In the genomic region with DNA sequence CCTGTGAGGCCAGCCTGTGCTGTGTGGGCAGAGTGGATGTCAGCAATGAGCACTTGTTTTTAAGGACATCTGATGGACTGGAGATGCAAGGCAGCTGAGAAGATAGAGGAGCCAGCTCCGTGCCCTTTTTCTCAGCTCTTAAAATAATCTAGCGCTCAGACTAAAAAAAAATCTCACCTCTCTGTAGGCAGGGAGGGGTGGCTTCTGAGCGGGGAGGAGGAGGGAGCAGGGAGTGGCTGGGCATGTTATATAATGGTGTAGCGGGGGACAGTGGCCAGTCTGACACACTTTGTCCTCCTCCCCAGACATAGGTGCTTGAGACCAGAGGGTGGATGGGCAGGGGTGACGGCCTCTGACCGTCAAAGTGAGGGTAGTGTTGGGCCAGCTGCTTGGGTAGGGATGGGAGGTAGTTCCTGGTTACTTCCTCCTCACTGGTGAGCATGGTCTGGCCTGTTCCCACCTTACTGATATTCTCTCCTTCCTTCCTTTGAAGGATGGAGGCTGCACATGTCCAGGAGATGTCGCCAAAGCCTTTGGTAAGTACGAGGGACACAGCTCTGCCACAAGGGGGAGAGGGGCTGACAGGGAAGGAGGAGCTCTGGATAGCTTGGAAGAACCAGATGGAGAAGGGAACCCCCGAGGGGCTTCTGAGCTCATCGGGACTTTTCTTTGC, we compare ENCODE assay signal across 8 mouse cellular contexts. TPM values are rescaled to one million over a fixed set of nuclear protein-coding genes. Genes with fewer than 3 reads are reported as not detected.
DNase-seq lines count a peak whose midpoint lies in the region; ATAC-seq and TF ChIP-seq lines count a peak whose summit lies in the region.

No protein-coding gene starts in this region.

- H3K27ac ChIP-seq in forebrain, embryonic 10.5 days, result peak overlapping the region; percentile 78
- peak overlapping the region; percentile 89 for H3K27ac ChIP-seq in heart, embryonic 12.5 days (ENCODE audit: poor library complexity, severe bottlenecking)
- H3K27ac ChIP-seq in kidney, embryonic 14.5 days (ENCODE audit: low read depth, low read length), result no peak overlapping the region; the same call in 1 of the 2 replicates
- H3K27ac ChIP-seq in limb, embryonic 14.5 days (replicated peaks; ENCODE audit: low read depth, low read length), result no peak overlapping the region
- H3K27ac ChIP-seq in midbrain, embryonic 16.5 days (ENCODE audit: low read length), result peak overlapping the region; percentile 85
- H3K27ac ChIP-seq in testis, adult 2 months (ENCODE audit: control insufficient read depth, insufficient read depth, low read depth, low read length), result no peak overlapping the region

- H3K4me3 ChIP-seq in forebrain, embryonic 10.5 days, result peak overlapping the region; percentile 53
- peak overlapping the region; percentile 43 for H3K4me3 ChIP-seq in heart, embryonic 12.5 days
- peak overlapping the region; percentile 32 for H3K4me3 ChIP-seq in kidney, embryonic 14.5 days (ENCODE audit: low read length)
- H3K4me3 ChIP-seq in limb, embryonic 14.5 days (replicated peaks; ENCODE audit: low read length), result peak overlapping the region; percentile 32
- H3K4me3 ChIP-seq in midbrain, embryonic 16.5 days (ENCODE audit: low read depth, low read length), result peak overlapping the region; percentile 42
- H3K4me3 ChIP-seq in testis, adult 2 months (ENCODE audit: control insufficient read depth, low read depth, low read length), result no peak overlapping the region; the same call in 1 of the 2 replicates

- peak; percentile 73 for DNase-seq in 3T3-L1 (ENCODE audit: low read depth, low spot score)
- peak; percentile 61 to 71 for DNase-seq in adrenal gland, postnatal 36 days
- peak; percentile 78 for DNase-seq in forebrain, embryonic 10.5 days (ENCODE audit: extremely low spot score, low spot score)
- peak; percentile 85 for DNase-seq in limb, embryonic 14.5 days (ENCODE audit: low spot score)

- WGBS in forebrain, embryonic 10.5 days, result 28% methylated on average over 10 of the region's 10 CpGs
- WGBS in heart, embryonic 12.5 days, result 18% methylated on average over 10 of the region's 10 CpGs
- 28% methylated on average over 10 of the region's 10 CpGs for WGBS in kidney, embryonic 14.5 days
- WGBS in limb, embryonic 14.5 days, result 25% methylated on average over 10 of the region's 10 CpGs
- WGBS in midbrain, embryonic 16.5 days, result 27% methylated on average over 10 of the region's 10 CpGs

- peak overlapping the region; percentile 77 for H3K4me2 ChIP-seq in heart, embryonic 12.5 days
- peak overlapping the region; percentile 70 for H3K4me2 ChIP-seq in kidney, embryonic 14.5 days (replicated peaks; ENCODE audit: low read depth, low read length)
- H3K4me2 ChIP-seq in limb, embryonic 14.5 days (replicated peaks; ENCODE audit: low read depth, low read length, severe bottlenecking), result peak overlapping the region; percentile 55
- peak overlapping the region; percentile 81 for H3K4me2 ChIP-seq in midbrain, embryonic 16.5 days (ENCODE audit: low read length)

- peak; percentile 57 for ATAC-seq in heart, embryonic 12.5 days (ENCODE audit: insufficient number of reproducible peaks, low FRiP score)
- peak; percentile 88 for ATAC-seq in kidney, embryonic 14.5 days (ENCODE audit: low FRiP score, low TSS enrichment)
- peak; percentile 89 for ATAC-seq in limb, embryonic 14.5 days (ENCODE audit: low FRiP score, low read depth)
- ATAC-seq in midbrain, embryonic 16.5 days, result peak; percentile 96

- TF ChIP-seq CTCF in testis, adult 2 months (IDR thresholded peaks at IDR 0.05; ENCODE audit: control insufficient read depth, insufficient read depth, insufficient replicate concordance, low read depth, low read length), result peak; percentile 32; the same call in 1 of the 2 replicates

- peak overlapping the region; percentile 61 for H3K9ac ChIP-seq in heart, embryonic 12.5 days
- H3K9ac ChIP-seq in kidney, embryonic 14.5 days (ENCODE audit: low read depth, low read length), result peak overlapping the region; percentile 55; the same call in 1 of the 2 replicates
- peak overlapping the region; percentile 40; the same call in 1 of the 2 replicates for H3K9ac ChIP-seq in limb, embryonic 14.5 days (ENCODE audit: low read depth, low read length, severe bottlenecking)
- H3K9ac ChIP-seq in midbrain, embryonic 16.5 days (ENCODE audit: low read depth, low read length), result peak overlapping the region; percentile 70; the same call in 1 of the 2 replicates

- H3K27me3 ChIP-seq in forebrain, embryonic 10.5 days (ENCODE audit: poor library complexity, severe bottlenecking), result no peaks in the 10 kb centered on the region
- no peaks in the 10 kb centered on the region for H3K27me3 ChIP-seq in heart, embryonic 12.5 days (replicated peaks)
- no peaks in the 10 kb centered on the region for H3K27me3 ChIP-seq in kidney, embryonic 14.5 days (ENCODE audit: control insufficient read depth, insufficient read depth, low read length)
- H3K27me3 ChIP-seq in limb, embryonic 14.5 days (ENCODE audit: control insufficient read depth, insufficient read depth, low read length), result no peaks in the 10 kb centered on the region
- no peaks in the 10 kb centered on the region for H3K27me3 ChIP-seq in midbrain, embryonic 16.5 days (ENCODE audit: control insufficient read depth, insufficient read depth, low read depth, low read length)
- H3K27me3 ChIP-seq in testis, adult 2 months (ENCODE audit: control insufficient read depth, insufficient read depth, low read length), result no peaks in the 10 kb centered on the region

- no peaks in the 10 kb centered on the region for H3K9me3 ChIP-seq in forebrain, embryonic 10.5 days
- no peaks in the 10 kb centered on the region for H3K9me3 ChIP-seq in heart, embryonic 12.5 days (replicated peaks)
- no peaks in the 10 kb centered on the region for H3K9me3 ChIP-seq in kidney, embryonic 14.5 days (ENCODE audit: control insufficient read depth, low read length)
- H3K9me3 ChIP-seq in limb, embryonic 14.5 days (ENCODE audit: control insufficient read depth, low read length), result no peaks in the 10 kb centered on the region
- no peaks in the 10 kb centered on the region for H3K9me3 ChIP-seq in midbrain, embryonic 16.5 days (replicated peaks; ENCODE audit: control insufficient read depth, low read length, poor library complexity, severe bottlenecking)

- H3K36me3 ChIP-seq in forebrain, embryonic 10.5 days (replicated peaks), result no peaks in the 10 kb centered on the region
- H3K36me3 ChIP-seq in heart, embryonic 12.5 days, result peaks cover 48% of the 10 kb centered on the region
- H3K36me3 ChIP-seq in kidney, embryonic 14.5 days (ENCODE audit: control insufficient read depth, insufficient read depth, low read length), result no peaks in the 10 kb centered on the region
- H3K36me3 ChIP-seq in limb, embryonic 14.5 days (ENCODE audit: control insufficient read depth, insufficient read depth, low read length), result no peaks in the 10 kb centered on the region
- H3K36me3 ChIP-seq in midbrain, embryonic 16.5 days (ENCODE audit: control insufficient read depth, insufficient read depth, low read length), result no peaks in the 10 kb centered on the region
- H3K36me3 ChIP-seq in testis, adult 2 months (ENCODE audit: control insufficient read depth, insufficient read depth, low read length), result no peaks in the 10 kb centered on the region

- H3K4me1 ChIP-seq in forebrain, embryonic 10.5 days, result peaks cover 15% of the 10 kb centered on the region
- H3K4me1 ChIP-seq in heart, embryonic 12.5 days (replicated peaks), result peaks cover 58% of the 10 kb centered on the region
- H3K4me1 ChIP-seq in kidney, embryonic 14.5 days (ENCODE audit: control insufficient read depth, insufficient read depth, low read length), result peaks cover 4% of the 10 kb centered on the region; the same call in 1 of the 2 replicates
- 0 out of 2 replicates have a peak, but pooled peaks cover 3% of the 10 kb centered on the region for H3K4me1 ChIP-seq in limb, embryonic 14.5 days (ENCODE audit: control insufficient read depth, insufficient read depth, low read length)
- H3K4me1 ChIP-seq in midbrain, embryonic 16.5 days (ENCODE audit: control insufficient read depth, insufficient read depth, low read length), result 0 out of 2 replicates have a peak, but pooled peaks cover 2% of the 10 kb centered on the region
- no peaks in the 10 kb centered on the region for H3K4me1 ChIP-seq in testis, adult 2 months (ENCODE audit: control insufficient read depth, insufficient read depth, low read length)

- peak; percentile 18; the same call in 1 of the 2 replicates for TF ChIP-seq POLR2A in limb, embryonic 14.5 days (IDR thresholded peaks at IDR 0.05; ENCODE audit: borderline replicate concordance, extremely low read depth, insufficient read depth, insufficient read length)
- no peak for TF ChIP-seq POLR2A in testis, adult 2 months (IDR thresholded peaks at IDR 0.05; ENCODE audit: control insufficient read depth, low read depth, low read length)

RNA-seq across cellular contexts. Expression of a gene that starts 31.4 kb away (rescaled TPM):
- 10 to 100 TPM; 16.9 to 34.3 TPM for total RNA-seq in adrenal gland, postnatal 36 days (2021)
- 27.3 and 31.5 TPM in 2 replicates for polyA plus RNA-seq in forebrain, embryonic 10.5 days (2016; fragmentation: Nextera tagmentation; extraction: Ambion mirVana)
- 165 and 166 TPM in 2 replicates for polyA plus RNA-seq in heart, embryonic 12.5 days (2016; fragmentation: Nextera tagmentation; extraction: Ambion mirVana)
- 38.7 and 48.9 TPM in 2 replicates for polyA plus RNA-seq in kidney, embryonic 14.5 days (2014; fragmentation: Nextera tagmentation; extraction: Ambion mirVana)
- polyA plus RNA-seq in limb, embryonic 14.5 days (2012; rRNA removed), result 21.3 and 22.1 TPM in 2 replicates
- 27.7 and 36.8 TPM in 2 replicates for polyA plus RNA-seq in limb, embryonic 14.5 days (2014; fragmentation: Nextera tagmentation; extraction: Ambion mirVana)
- 25.0 and 33.8 TPM in 2 replicates for polyA plus RNA-seq in midbrain, embryonic 16.5 days (2015; fragmentation: Nextera tagmentation; extraction: Ambion mirVana)
- polyA plus RNA-seq in testis, adult 2 months (2012; rRNA removed), result 6.4 and 7.4 TPM in 2 replicates

Comparison
In these comparisons a context has a peak if more than half of its experiments do, and no peak if none do; other contexts are left out.
1. H3K27ac ChIP-seq: peak in forebrain, embryonic 10.5 days (single experiment), heart, embryonic 12.5 days (single experiment) and midbrain, embryonic 16.5 days (single experiment); none in kidney, embryonic 14.5 days (single experiment), limb, embryonic 14.5 days (single experiment) and testis, adult 2 months (single experiment).
2. Peak in every context shown above with its lines, with median percentiles within 50 percentile points of each other: DNase-seq, ATAC-seq, H3K4me2 ChIP-seq and H3K9ac ChIP-seq.